8 mouse cellular contexts compared by ENCODE assay signal in the genomic region with DNA sequence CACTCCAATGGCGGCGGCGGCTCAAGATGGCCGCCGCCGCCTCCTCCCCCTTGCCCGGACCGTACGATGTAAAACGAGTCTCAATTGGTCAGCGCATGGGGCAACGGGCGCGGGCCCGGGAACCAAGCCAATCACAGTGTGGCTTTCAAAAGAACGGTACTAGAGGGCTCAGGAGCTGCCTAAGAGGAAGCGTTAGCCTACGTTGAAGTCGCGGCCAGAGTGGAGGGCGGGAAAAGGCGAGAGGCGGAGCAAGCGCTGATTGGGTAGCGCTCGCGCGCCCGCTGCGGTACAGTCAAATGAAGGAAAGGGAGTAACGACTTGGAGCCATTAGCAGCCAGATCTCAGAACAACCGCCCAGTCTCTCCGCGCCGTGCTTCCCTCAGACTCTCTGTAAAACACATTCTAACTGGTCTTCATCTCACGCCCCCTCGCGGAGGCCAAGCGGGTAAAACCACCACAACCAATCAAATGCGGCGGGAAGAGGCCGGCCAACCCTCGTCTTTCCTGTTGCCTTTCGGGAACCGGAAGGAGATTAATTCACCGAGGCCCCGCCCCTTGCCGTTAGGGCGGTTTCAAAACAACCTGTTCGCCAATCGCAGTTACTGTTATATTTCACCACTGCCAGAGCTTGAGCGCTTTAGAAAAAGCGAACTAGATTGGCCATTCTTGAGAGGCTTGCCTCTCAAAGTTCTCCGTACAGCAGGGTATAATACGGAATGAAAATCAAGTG. TPM values are rescaled to one million over a fixed set of nuclear protein-coding genes. Genes with fewer than 3 reads are reported as not detected.
DNase-seq lines count a peak whose midpoint lies in the region; ATAC-seq lines count a peak whose summit lies in the region.

A gene (minus strand): TSS at position 20 of the 730 bp plus-strand sequence.

- H3K36me3 ChIP-seq in heart, embryonic 14.5 days (ENCODE audit: control insufficient read depth, insufficient read depth, low read length), result peaks cover 31% of the 10 kb centered on the region
- H3K36me3 ChIP-seq in liver, embryonic 13.5 days, result peaks cover 28% of the 10 kb centered on the region
- 0 out of 2 replicates have a peak, but pooled peaks cover 5% of the 10 kb centered on the region for H3K36me3 ChIP-seq in stomach, embryonic 16.5 days (ENCODE audit: control insufficient read depth, insufficient read depth, low read length)

- no peaks in the 10 kb centered on the region for H3K27me3 ChIP-seq in heart, embryonic 14.5 days (ENCODE audit: control insufficient read depth, insufficient read depth, low read length)
- H3K27me3 ChIP-seq in liver, embryonic 13.5 days, result no peaks in the 10 kb centered on the region
- H3K27me3 ChIP-seq in stomach, embryonic 16.5 days (ENCODE audit: control insufficient read depth, insufficient read depth, low read length), result no peaks in the 10 kb centered on the region

- H3K27ac ChIP-seq in heart, embryonic 14.5 days (replicated peaks in 1 of 2; ENCODE audit: control insufficient read depth in 1 of 2, insufficient read depth in 1 of 2, low read depth in 2 of 2, low read length in 2 of 2), result peak within 1 kb of the TSS; percentile 96 to 97
- peak within 1 kb of the TSS; percentile 96 for H3K27ac ChIP-seq in liver, embryonic 13.5 days
- peak within 1 kb of the TSS; percentile 99 for H3K27ac ChIP-seq in stomach, embryonic 16.5 days (ENCODE audit: low read length)

- under 1% methylated on average over 55 of the region's 55 CpGs for WGBS in heart, embryonic 14.5 days
- WGBS in liver, embryonic 13.5 days (ENCODE audit: insufficient replicate concordance), result under 1% methylated on average over 55 of the region's 55 CpGs
- under 1% methylated on average over 55 of the region's 55 CpGs for WGBS in stomach, embryonic 16.5 days

- DNase-seq in c-Kit-negative CD71-positive TER-119-positive erythroid progenitor cells, embryonic 14.5 days (ENCODE audit: low read depth, low spot score), result peak; percentile 99
- DNase-seq in fibroblast of lung, adult 2 months (ENCODE audit: low read depth), result peak; percentile 98
- peak; percentile 99 for DNase-seq in kidney, postnatal 14 days
- DNase-seq in liver, embryonic 13.5 days, result peak; percentile 97
- DNase-seq in neural tube, embryonic 10.5 days (ENCODE audit: extremely low spot score, low spot score), result peak; percentile 99

- H3K4me2 ChIP-seq in heart, embryonic 14.5 days (ENCODE audit: low read length), result peak within 1 kb of the TSS; percentile 98
- peak within 1 kb of the TSS; percentile 92 for H3K4me2 ChIP-seq in liver, embryonic 13.5 days
- H3K4me2 ChIP-seq in stomach, embryonic 16.5 days (ENCODE audit: low read depth, low read length), result peak within 1 kb of the TSS; percentile 97

- peaks cover 4 to 23% of the 10 kb centered on the region in 2 experiments; a peak in 3 of 4 replicates for H3K4me1 ChIP-seq in heart, embryonic 14.5 days (ENCODE audit: control insufficient read depth in 2 of 2, insufficient read depth in 2 of 2, low read length in 2 of 2)
- H3K4me1 ChIP-seq in liver, embryonic 13.5 days (replicated peaks), result peaks cover 43% of the 10 kb centered on the region
- peaks cover 16% of the 10 kb centered on the region for H3K4me1 ChIP-seq in stomach, embryonic 16.5 days (ENCODE audit: control insufficient read depth, insufficient read depth, low read length)

- peak within 1 kb of the TSS; percentile 89 to 93 for H3K4me3 ChIP-seq in heart, embryonic 14.5 days (ENCODE audit: control insufficient read depth in 1 of 2, insufficient read depth in 1 of 2, low read depth in 1 of 2, low read length in 2 of 2)
- peak within 1 kb of the TSS; percentile 97 for H3K4me3 ChIP-seq in liver, embryonic 13.5 days (replicated peaks)
- H3K4me3 ChIP-seq in stomach, embryonic 16.5 days (replicated peaks; ENCODE audit: low read length), result peak within 1 kb of the TSS; percentile 94

- peak; percentile 77 for ATAC-seq in CD4-positive, CD25-positive, alpha-beta regulatory T cell, adult 4 months
- ATAC-seq in heart, embryonic 14.5 days (ENCODE audit: insufficient number of reproducible peaks, insufficient read depth, low FRiP score, low read depth), result peak; percentile 91
- ATAC-seq in liver, embryonic 13.5 days (ENCODE audit: low read depth), result peak; percentile 88
- ATAC-seq in stomach, embryonic 16.5 days (ENCODE audit: insufficient read depth, low FRiP score), result peak; percentile 94

- no peaks in the 10 kb centered on the region for H3K9me3 ChIP-seq in heart, embryonic 14.5 days (ENCODE audit: control insufficient read depth, low read length)
- H3K9me3 ChIP-seq in liver, embryonic 13.5 days (replicated peaks), result no peaks in the 10 kb centered on the region
- no peaks in the 10 kb centered on the region for H3K9me3 ChIP-seq in stomach, embryonic 16.5 days (replicated peaks; ENCODE audit: control insufficient read depth, low read length)

- H3K9ac ChIP-seq in heart, embryonic 14.5 days (ENCODE audit: low read length), result peak within 1 kb of the TSS; percentile 98
- peak within 1 kb of the TSS; percentile 99 for H3K9ac ChIP-seq in liver, embryonic 13.5 days
- peak within 1 kb of the TSS; percentile 98 for H3K9ac ChIP-seq in stomach, embryonic 16.5 days (ENCODE audit: low read length)

RNA-seq across cellular contexts. Expression of the gene that starts here (rescaled TPM):
- 10 to 100 TPM; 40.5 to 57.0 TPM for polyA plus RNA-seq in CD4-positive, CD25-positive, alpha-beta regulatory T cell, adult 4 months (2017; shearing (Covaris generic))
- 47.2 and 50.9 TPM in 2 replicates for polyA plus RNA-seq in heart, embryonic 14.5 days (2014; fragmentation: Nextera tagmentation; extraction: Ambion mirVana)
- 31.4 and 36.3 TPM in 2 replicates for polyA plus RNA-seq in liver, embryonic 13.5 days (2015; fragmentation: Nextera tagmentation; extraction: Ambion mirVana)
- 35.4 and 39.6 TPM in 2 replicates for polyA plus RNA-seq in stomach, embryonic 16.5 days (2015; fragmentation: Nextera tagmentation; extraction: Ambion mirVana)

Comparison
In these comparisons a context has a peak if more than half of its experiments do, and no peak if none do; other contexts are left out.
1. Peak in every context shown above with its lines: DNase-seq, ATAC-seq, H3K4me3 ChIP-seq and H3K27ac ChIP-seq.